Mouse (Mus musculus): ENCODE data around the gene Ppfia4. TPM values are rescaled to one million over a fixed set of nuclear protein-coding genes. Genes with fewer than 3 reads are reported as not detected.

The Ppfia4 gene
- polyA plus RNA-seq, 1 experiment = 8.9 TPM

DNA sequence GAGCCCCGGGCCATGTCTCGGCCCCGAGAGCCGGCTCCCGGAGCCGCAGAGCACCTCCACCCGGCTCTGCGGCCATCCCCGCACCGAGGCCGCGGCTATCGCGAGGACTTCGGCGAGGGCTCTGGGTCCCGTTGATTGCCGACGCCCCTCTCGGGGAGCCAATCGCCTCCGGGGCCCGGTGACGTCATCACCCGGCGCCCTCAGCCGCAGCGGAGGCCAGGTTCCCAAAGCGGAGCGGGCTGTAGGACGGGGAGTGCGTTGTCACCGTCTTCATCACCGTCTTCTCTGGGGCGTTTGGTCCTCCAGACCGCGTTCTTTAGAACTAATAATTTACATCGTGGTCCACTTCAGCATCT, 29.1 kb upstream of the Ppfia4 start, which contains the start of gene Tmem183a:
Tmem183a (minus strand) TSS at position 123 of the 356 bp plus-strand sequence.
- H3K27ac ChIP-seq (ENCODE audit: insufficient read depth, low read depth, low read length) = peak within 1 kb of the TSS; percentile 95
- TF ChIP-seq POLR2A (IDR thresholded peaks at IDR 0.05; ENCODE audit: low read depth, low read length) (peak; percentile 95), CTCF (IDR thresholded peaks at IDR 0.05; ENCODE audit: extremely low read depth, insufficient read length, insufficient replicate concordance, low read depth, low read length) (no peak)
- peak within 1 kb of the TSS; percentile 83 for H3K4me3 ChIP-seq (ENCODE audit: low read depth, low read length)
- WGBS = under 1% methylated on average over 38 of the region's 38 CpGs
- H3K4me1 ChIP-seq (ENCODE audit: control insufficient read depth, insufficient read depth, insufficient read length, low read length) = peaks cover 7% of the 10 kb centered on the region; the same call in 1 of the 2 replicates
- peaks cover 11% of the 10 kb centered on the region for H3K36me3 ChIP-seq (ENCODE audit: control insufficient read depth, insufficient read depth, low read length)
- H3K27me3 ChIP-seq (ENCODE audit: control insufficient read depth, insufficient read depth, low read length) = no peaks in the 10 kb centered on the region

DNA sequence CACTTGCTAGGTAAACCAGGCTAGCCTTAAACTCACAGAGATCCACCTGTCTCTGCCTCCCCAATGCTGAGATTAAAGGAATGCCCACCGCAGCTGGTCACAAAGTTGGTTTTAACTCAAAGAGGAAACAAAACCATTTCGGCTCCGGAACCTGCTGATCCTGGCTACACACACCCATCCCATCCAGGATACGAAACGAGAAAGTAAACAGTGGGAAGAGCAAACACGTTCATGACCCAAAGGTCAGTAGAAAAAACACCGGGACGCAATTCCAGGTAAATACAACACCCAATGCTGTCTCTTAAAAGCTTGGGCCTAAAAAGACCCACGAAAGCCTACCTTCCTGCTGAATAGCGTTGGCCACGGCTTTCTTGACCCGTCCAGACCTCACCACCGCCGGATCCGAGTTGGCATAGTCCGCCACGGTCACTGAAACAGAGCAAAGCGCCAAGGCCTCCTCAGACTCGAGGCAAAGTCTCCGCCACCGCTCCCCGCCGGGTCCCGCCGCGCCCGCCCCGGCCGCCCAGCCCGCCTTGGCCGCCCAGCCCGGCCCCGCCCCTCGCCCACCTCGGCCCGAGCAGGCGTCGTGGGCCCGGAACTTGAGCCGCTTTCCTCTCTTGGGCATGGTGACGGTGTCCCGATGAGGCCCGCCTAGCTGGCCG, 28.6 kb upstream of the Ppfia4 start:
- Histone ChIP-seq H3K27ac (ENCODE audit: insufficient read depth, low read depth, low read length) (peak overlapping the region; percentile 95), H3K4me3 (ENCODE audit: low read depth, low read length) (peak overlapping the region; percentile 83), H3K36me3 (ENCODE audit: control insufficient read depth, insufficient read depth, low read length) (peaks cover 12% of the 10 kb centered on the region), H3K27me3 (ENCODE audit: control insufficient read depth, insufficient read depth, low read length) (no peaks in the 10 kb centered on the region), H3K4me1 (ENCODE audit: control insufficient read depth, insufficient read depth, insufficient read length, low read length) (peaks cover 7% of the 10 kb centered on the region; the same call in 1 of the 2 replicates)
- TF ChIP-seq POLR2A (IDR thresholded peaks at IDR 0.05; ENCODE audit: low read depth, low read length) (no peak), CTCF (IDR thresholded peaks at IDR 0.05; ENCODE audit: extremely low read depth, insufficient read length, insufficient replicate concordance, low read depth, low read length) (no peak)
- 1% methylated on average over 41 of the region's 44 CpGs for WGBS

- Histone ChIP-seq H3K4me1 (ENCODE audit: control insufficient read depth, insufficient read depth, insufficient read length, low read length) (peaks cover 7% of the 10 kb centered on the region; the same call in 1 of the 2 replicates), H3K4me3 (ENCODE audit: low read depth, low read length) (peak overlapping the region; percentile 83), H3K27ac (ENCODE audit: insufficient read depth, low read depth, low read length) (peak overlapping the region; percentile 95), H3K27me3 (ENCODE audit: control insufficient read depth, insufficient read depth, low read length) (no peaks in the 10 kb centered on the region), H3K36me3 (ENCODE audit: control insufficient read depth, insufficient read depth, low read length) (peaks cover 18% of the 10 kb centered on the region)
- WGBS = 47% methylated on average over 7 of the region's 7 CpGs
- TF ChIP-seq POLR2A (IDR thresholded peaks at IDR 0.05; ENCODE audit: low read depth, low read length) = no peak
- TF ChIP-seq CTCF (IDR thresholded peaks at IDR 0.05; ENCODE audit: extremely low read depth, insufficient read length, insufficient replicate concordance, low read depth, low read length) = no peak
These were observed 27.9 kb upstream of the Ppfia4 start for GRCm38 (mm10) chr1:134360656-134361055.

GRCm38 (mm10) chr1:134357461-134357860, 24.7 kb upstream of the Ppfia4 start:
- Histone ChIP-seq H3K4me1 (ENCODE audit: control insufficient read depth, insufficient read depth, insufficient read length, low read length) (peaks cover 7% of the 10 kb centered on the region; the same call in 1 of the 2 replicates), H3K36me3 (ENCODE audit: control insufficient read depth, insufficient read depth, low read length) (peaks cover 44% of the 10 kb centered on the region), H3K27ac (ENCODE audit: insufficient read depth, low read depth, low read length) (peak overlapping the region; percentile 43), H3K27me3 (ENCODE audit: control insufficient read depth, insufficient read depth, low read length) (no peaks in the 10 kb centered on the region), H3K4me3 (ENCODE audit: low read depth, low read length) (no peak overlapping the region)
- no peak for TF ChIP-seq POLR2A (IDR thresholded peaks at IDR 0.05; ENCODE audit: low read depth, low read length)
- no peak for TF ChIP-seq CTCF (IDR thresholded peaks at IDR 0.05; ENCODE audit: extremely low read depth, insufficient read length, insufficient replicate concordance, low read depth, low read length)
- 24% methylated on average over 4 of the region's 4 CpGs for WGBS

- H3K27me3 ChIP-seq (ENCODE audit: control insufficient read depth, insufficient read depth, low read length) = no peaks in the 10 kb centered on the region
- no peak overlapping the region for H3K27ac ChIP-seq (ENCODE audit: insufficient read depth, low read depth, low read length)
- TF ChIP-seq POLR2A (IDR thresholded peaks at IDR 0.05; ENCODE audit: low read depth, low read length) = no peak
- no peak overlapping the region for H3K4me3 ChIP-seq (ENCODE audit: low read depth, low read length)
- H3K4me1 ChIP-seq (ENCODE audit: control insufficient read depth, insufficient read depth, insufficient read length, low read length) = no peaks in the 10 kb centered on the region; the same call in 1 of the 2 replicates
- WGBS = 91% methylated on average over 2 of the region's 2 CpGs
- H3K36me3 ChIP-seq (ENCODE audit: control insufficient read depth, insufficient read depth, low read length) = peaks cover 65% of the 10 kb centered on the region
These were observed 20.6 kb upstream of the Ppfia4 start for GRCm38 (mm10) chr1:134353326-134353725.

- no peak for TF ChIP-seq POLR2A (IDR thresholded peaks at IDR 0.05; ENCODE audit: low read depth, low read length)
- peaks cover 8% of the 10 kb centered on the region for H3K4me1 ChIP-seq (ENCODE audit: control insufficient read depth, insufficient read depth, insufficient read length, low read length)
- H3K27ac ChIP-seq (ENCODE audit: insufficient read depth, low read depth, low read length) = no peak overlapping the region
- WGBS = 82% methylated on average over 9 of the region's 9 CpGs
- no peaks in the 10 kb centered on the region for H3K27me3 ChIP-seq (ENCODE audit: control insufficient read depth, insufficient read depth, low read length)
- H3K4me3 ChIP-seq (ENCODE audit: low read depth, low read length) = no peak overlapping the region
- H3K36me3 ChIP-seq (ENCODE audit: control insufficient read depth, insufficient read depth, low read length) = peaks cover 52% of the 10 kb centered on the region
These were observed 15.1 kb upstream of the Ppfia4 start for GRCm38 (mm10) chr1:134347791-134348190.

GRCm38 (mm10) chr1:134345075-134345474, 12.3 kb upstream of the Ppfia4 start:
- H3K27ac ChIP-seq (ENCODE audit: insufficient read depth, low read depth, low read length) = no peak overlapping the region
- 81% methylated on average over 4 of the region's 4 CpGs for WGBS
- no peak overlapping the region for H3K4me3 ChIP-seq (ENCODE audit: low read depth, low read length)
- H3K4me1 ChIP-seq (ENCODE audit: control insufficient read depth, insufficient read depth, insufficient read length, low read length) = peaks cover 8% of the 10 kb centered on the region
- H3K36me3 ChIP-seq (ENCODE audit: control insufficient read depth, insufficient read depth, low read length) = peaks cover 28% of the 10 kb centered on the region
- no peaks in the 10 kb centered on the region for H3K27me3 ChIP-seq (ENCODE audit: control insufficient read depth, insufficient read depth, low read length)
- TF ChIP-seq CTCF (IDR thresholded peaks at IDR 0.05; ENCODE audit: extremely low read depth, insufficient read length, insufficient replicate concordance, low read depth, low read length) (no peak), POLR2A (IDR thresholded peaks at IDR 0.05; ENCODE audit: low read depth, low read length) (no peak)

Measured in small intestine, adult 2 months (tissue).